Mouse (Mus musculus) CH12.LX (cell line): ENCODE measurements around the gene Sf3a2. TPM values are rescaled to one million over a fixed set of nuclear protein-coding genes. Genes with fewer than 3 reads are reported as not detected.

Experiments used
- DNase-seq: peaks from one replicate; pipeline ENCODE4 v3.0.0-alpha.2; 2013; ENCODE audit errors: extremely low read depth
- H3K27ac ChIP-seq: 2 replicates; pipeline ENCODE4 v1.5.1; 2012; ENCODE audit warnings: low read depth, mild to moderate bottlenecking, control low read depth, moderate library complexity; ENCODE audit not compliant: insufficient read depth
- H3K27me3 ChIP-seq: replicated peaks from 2 replicates; pipeline ENCODE3; 2012; ENCODE audit warnings: inconsistent platforms
- H3K36me3 ChIP-seq, 2 experiments: replicated peaks in 1 of 2; 2 replicates each; pipeline versions ENCODE3 to v1.6.1; 2012; ENCODE audit warnings: inconsistent platforms in 1 of 2, low read length in 1 of 2, mild to moderate bottlenecking in 1 of 2, mixed read lengths in 1 of 2, moderate library complexity in 1 of 2; ENCODE audit not compliant: control insufficient read depth in 1 of 2, insufficient read depth in 1 of 2
- H3K4me1 ChIP-seq, 2 experiments: 2 replicates each; pipeline ENCODE4 v1.6.1; 2012; ENCODE audit warnings: inconsistent platforms in 1 of 2, moderate library complexity in 1 of 2; ENCODE audit not compliant: insufficient read depth in 2 of 2, control insufficient read depth in 1 of 2
- H3K4me2 ChIP-seq: 2 replicates; pipeline ENCODE4 v1.6.1; 2012; ENCODE audit warnings: low read depth, mild to moderate bottlenecking, control low read depth; ENCODE audit not compliant: poor library complexity, insufficient read depth, severe bottlenecking
- H3K4me3 ChIP-seq, 3 experiments: fragments of 150-350 bp in 1 of 3; sonication (generic) in 1 of 3; replicated peaks in 1 of 3; 2 replicates each; pipeline versions ENCODE3 to v1.5.1; 2011 to 2012; ENCODE audit warnings: low read depth in 2 of 3, low read length in 2 of 3, mild to moderate bottlenecking in 2 of 3, moderate library complexity in 2 of 3, control low read depth in 1 of 3, improper control_type of control experiment in 1 of 3, inconsistent platforms in 1 of 3, mixed read lengths in 1 of 3; ENCODE audit not compliant: poor library complexity in 1 of 3
- H3K79me2 ChIP-seq: replicated peaks from 2 replicates; pipeline ENCODE4 v1.6.1; 2012; ENCODE audit warnings: mild to moderate bottlenecking, moderate library complexity; ENCODE audit not compliant: control insufficient read depth, poor library complexity, insufficient read depth, severe bottlenecking; ENCODE audit errors: extremely low read depth
- H3K9ac ChIP-seq: 2 replicates; pipeline ENCODE4 v1.6.1; 2012; ENCODE audit warnings: low read depth, mild to moderate bottlenecking, control low read depth, moderate library complexity; ENCODE audit not compliant: insufficient read depth
- H3K9me3 ChIP-seq: replicated peaks from 2 replicates; pipeline ENCODE3; 2012; ENCODE audit warnings: low read length, inconsistent platforms, mixed read lengths
- BHLHE40 ChIP-seq: IDR thresholded peaks from 2 replicates; pipeline ENCODE4 v1.6.1; 2011; ENCODE audit warnings: mild to moderate bottlenecking, low read depth, low read length, improper control_type of control experiment
- E2F4 ChIP-seq: IDR thresholded peaks from 2 replicates; pipeline ENCODE4 v1.6.1; 2011; ENCODE audit warnings: low read depth, low read length, improper control_type of control experiment; ENCODE audit not compliant: insufficient replicate concordance
- EP300 ChIP-seq: IDR thresholded peaks from 2 replicates; pipeline ENCODE4 v1.6.1; 2011; ENCODE audit warnings: low read length, improper control_type of control experiment
- JUND ChIP-seq: conservative IDR thresholded peaks from 2 replicates; pipeline ENCODE4 v1.6.1; 2011; ENCODE audit warnings: low read depth, low read length, improper control_type of control experiment
- MAX ChIP-seq: IDR thresholded peaks from 2 replicates; pipeline ENCODE4 v1.6.1; 2011; ENCODE audit warnings: low read length, improper control_type of control experiment
- NRF1 ChIP-seq: IDR thresholded peaks from 2 replicates; pipeline ENCODE4 v1.6.1; 2014; ENCODE audit warnings: low read depth, mild to moderate bottlenecking, inconsistent platforms, low read length, improper control_type of control experiment, moderate library complexity
- PAX5 ChIP-seq: IDR thresholded peaks from 2 replicates; pipeline ENCODE4 v1.6.1; 2012; ENCODE audit warnings: low read length, inconsistent platforms, mixed read lengths
- POLR2A ChIP-seq: IDR thresholded peaks from 2 replicates; pipeline ENCODE4 v1.6.1; 2011; ENCODE audit warnings: low read depth, mild to moderate bottlenecking, improper control_type of control experiment, low read length
- RAD21 ChIP-seq: IDR thresholded peaks from 2 replicates; pipeline ENCODE4 v1.6.1; 2011; ENCODE audit warnings: low read depth, mild to moderate bottlenecking, low read length, improper control_type of control experiment, moderate library complexity
- SIN3A ChIP-seq: IDR thresholded peaks from 2 replicates; pipeline ENCODE4 v1.6.1; 2012; ENCODE audit warnings: low read length, improper control_type of control experiment, inconsistent platforms
- SMC3 ChIP-seq: IDR thresholded peaks from 2 replicates; pipeline ENCODE4 v1.6.1; 2011; ENCODE audit warnings: low read depth, low read length, improper control_type of control experiment
- TBP ChIP-seq: conservative IDR thresholded peaks from 2 replicates; pipeline ENCODE4 v1.6.1; 2011; ENCODE audit warnings: low read depth, low read length, improper control_type of control experiment
- UBTF ChIP-seq: IDR thresholded peaks from 2 replicates; pipeline ENCODE4 v1.6.1; 2012; ENCODE audit warnings: low read depth, mild to moderate bottlenecking, inconsistent platforms, low read length, improper control_type of control experiment, moderate library complexity
- USF1 ChIP-seq: IDR thresholded peaks from 2 replicates; pipeline ENCODE4 v1.6.1; 2014; ENCODE audit warnings: low read depth, mild to moderate bottlenecking, inconsistent platforms, low read length, improper control_type of control experiment
- ZC3H11A ChIP-seq: IDR thresholded peaks from 2 replicates; pipeline ENCODE4 v1.6.1; 2012; ENCODE audit warnings: low read depth, mild to moderate bottlenecking, inconsistent platforms, low read length, improper control_type of control experiment
- ZKSCAN1 ChIP-seq: IDR thresholded peaks from 2 replicates; pipeline ENCODE4 v1.6.1; 2012; ENCODE audit warnings: low read depth, inconsistent platforms, low read length, improper control_type of control experiment, borderline replicate concordance
- dilution Hi-C: fragments of 300-500 bp; cut with MboI; formaldehyde crosslinking; loops from 2 replicates; pipeline ENCODE4 v1.14.3; 2020; ENCODE audit warnings: low sequenced_read_pairs; ENCODE audit not compliant: extremely low pct_unique_long_range_greater_than_20kb, extremely low pct_ligation_motif_present
- in situ Hi-C: fragments of 300-500 bp; cut with MboI; formaldehyde crosslinking; loops from 3 replicates; pipeline ENCODE4 v1.14.3; 2019; ENCODE audit warnings: low sequenced_read_pairs, low pct_ligation_motif_present, low pct_unique_long_range_greater_than_20kb, mixed read lengths
- polyA plus RNA-seq: library from polyadenylated mRNA; unstranded; fragments of >175 nt; gene quantifications from 2 replicates; pipeline ENCODE4 v1.2.1, GENCODE M21; 2012; ENCODE audit warnings: low read depth; ENCODE audit not compliant: insufficient read length
- total RNA-seq, 2 experiments: library from RNA; depleted of rRNA; stranded (reverse); fragments of 300-350 nt in 1 of 2; fragments of >200 nt in 1 of 2; gene quantifications; 2 replicates each; pipeline ENCODE4 v1.2.3; 2012 to 2014

Sf3a2 gene
- total and polyA plus RNA-seq, 3 experiments, result 12.4 to 153 (median 29.0) TPM

DNA sequence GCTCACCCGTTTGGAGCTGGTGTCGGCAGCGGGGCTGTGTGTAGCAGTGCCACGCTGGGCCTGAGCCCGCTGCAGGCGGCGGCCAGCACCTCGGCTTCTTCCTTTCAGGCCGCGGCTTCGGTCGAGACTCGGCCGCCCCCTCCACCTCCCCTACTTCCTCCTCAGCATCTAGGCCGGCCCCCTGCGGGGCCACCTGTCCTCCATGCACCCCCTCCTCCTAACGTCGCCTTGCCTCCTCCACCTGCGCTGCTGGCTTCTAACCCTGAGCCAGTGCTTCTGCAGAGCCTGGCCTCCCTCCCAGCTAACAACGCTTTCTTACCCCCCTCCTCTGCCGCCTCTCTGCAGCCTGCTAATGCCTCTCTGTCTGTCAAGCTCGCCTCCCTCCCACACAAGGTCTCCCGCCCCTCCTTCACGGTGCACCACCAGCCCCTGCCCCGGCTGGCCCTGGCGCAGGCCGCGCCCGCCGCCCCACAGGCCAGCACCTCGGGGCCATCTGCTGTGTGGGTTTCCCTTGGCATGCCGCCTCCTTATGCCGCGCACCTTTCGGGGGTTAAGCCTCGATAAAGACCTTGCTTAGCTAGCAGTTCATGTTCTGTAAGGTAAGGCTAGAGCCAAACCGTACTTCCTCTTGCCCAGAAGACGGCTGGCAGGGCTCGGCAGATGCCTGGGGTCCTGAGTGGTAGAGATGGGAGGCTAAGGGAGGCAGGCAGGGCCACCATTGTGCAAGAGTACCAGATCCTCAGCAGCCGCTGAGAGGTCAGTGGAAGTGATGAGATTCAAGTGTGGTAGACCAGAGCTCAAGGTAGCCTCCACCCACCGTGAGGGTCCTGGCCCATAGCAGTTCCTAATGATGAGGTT lies 5.6 kb upstream of the Sf3a2 start:
- H3K27ac ChIP-seq, result no peak overlapping the region
- no peak for DNase-seq
- H3K4me3 ChIP-seq, result no peak overlapping the region
- no peak overlapping the region for H3K4me2 ChIP-seq
- H3K27me3 ChIP-seq, result no peaks in the 10 kb centered on the region
- no peaks in the 10 kb centered on the region for H3K9me3 ChIP-seq
- no peak overlapping the region for H3K9ac ChIP-seq
- no peak for TF ChIP-seq USF1
- no peak for TF ChIP-seq E2F4
- no peak for TF ChIP-seq EP300
- no peak for TF ChIP-seq SMC3
- no peak for TF ChIP-seq ZKSCAN1
- TF ChIP-seq UBTF, result no peak
- no peak for TF ChIP-seq ZC3H11A
- no peak for TF ChIP-seq TBP
- no peak for TF ChIP-seq BHLHE40
- TF ChIP-seq NRF1, result no peak
- no peak for TF ChIP-seq PAX5
- TF ChIP-seq MAX, result no peak
- TF ChIP-seq RAD21, result no peak
- no peak for TF ChIP-seq SIN3A
- TF ChIP-seq, all 38 proteins: peak for 0
- Histone ChIP-seq H3K4me1 (peaks cover 4 to 16% of the 10 kb centered on the region in 2 experiments), H3K79me2 (peaks cover 12% of the 10 kb centered on the region), H3K36me3 (peaks cover 85 to 92% of the 10 kb centered on the region in 2 experiments)
- dilution Hi-C loops, result no loop called here
- in situ Hi-C loops, result no loop called here

GRCm38 (mm10) chr10:80793033-80793784 lies 4.8 kb upstream of the Sf3a2 start:
- no peak for DNase-seq
- H3K36me3 ChIP-seq, result peaks cover 77 to 83% of the 10 kb centered on the region in 2 experiments
- no peak overlapping the region for H3K4me2 ChIP-seq
- H3K9ac ChIP-seq, result no peak overlapping the region
- TF ChIP-seq POLR2A, result peak; percentile 5; the same call in 1 of the 2 replicates
- no peak for TF ChIP-seq JUND
- TF ChIP-seq, all 38 proteins: peak for 1
- dilution Hi-C loops, result no loop called here
- in situ Hi-C loops, result no loop called here
- Histone ChIP-seq H3K4me1 (peaks cover 4 to 16% of the 10 kb centered on the region in 2 experiments), H3K79me2 (peaks cover 16% of the 10 kb centered on the region), H3K27ac (no peak overlapping the region), H3K4me3 (no peak overlapping the region), H3K9me3 (no peaks in the 10 kb centered on the region), H3K27me3 (no peaks in the 10 kb centered on the region)
